Mouse (Mus musculus): ENCODE results near the gene Cnga2. TPM values are rescaled to one million over a fixed set of nuclear protein-coding genes. Genes with fewer than 3 reads are reported as not detected.
"Not testable (repeated sequence)": the region's sequence is repeated elsewhere in the genome, so short reads cannot be mapped to it uniquely, and the experiment has no call there.

Gene Cnga2
- 1 to 10 TPM in 1 of 2 experiments, not detected in 1; 1.1 TPM for total RNA-seq (2021)

DNA sequence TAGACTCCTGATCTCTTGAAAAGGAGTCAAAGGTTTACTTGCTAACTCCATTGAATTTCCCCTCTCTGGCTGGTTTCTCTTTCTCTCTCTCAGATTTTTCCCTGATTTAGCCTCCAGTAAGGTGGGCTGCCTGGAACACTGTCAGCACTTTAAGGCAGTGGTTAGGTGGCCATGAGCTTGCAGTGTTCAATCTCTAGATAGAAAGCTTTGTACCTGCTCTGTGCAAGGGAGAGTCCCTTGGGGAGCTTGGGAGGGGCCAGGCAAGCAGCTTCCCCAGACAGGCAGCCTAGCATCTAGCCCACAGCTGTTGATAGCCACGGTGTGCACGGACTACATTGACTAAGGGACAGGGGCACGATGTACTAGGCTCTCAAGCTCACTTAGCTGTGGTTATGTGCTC lies at the start of gene Cnga2:
Cnga2 (plus strand) TSS at position 301 of the 400 bp plus-strand sequence.
- no peak for DNase-seq (ENCODE audit: low spot score in 2 of 2)
- intact Hi-C loops (cut with DNase I), result no loop called here

- intact Hi-C loops (cut with DNase I), result loop anchor here (1.0 kb wide), 1 partner anchor 298 kb away; no protein-coding TSS in a partner anchor
- DNase-seq (ENCODE audit: low spot score in 2 of 2), result peak; percentile 25 to 32
These were observed 45.0 kb upstream of the Cnga2 start for GRCm38 (mm10) chrX:71946631-71947030.

- no peak for DNase-seq (ENCODE audit: low spot score in 2 of 2)
- intact Hi-C loops (cut with DNase I), result no loop called here
These were observed 33.3 kb upstream of the Cnga2 start for GRCm38 (mm10) chrX:71958366-71958765.

DNA sequence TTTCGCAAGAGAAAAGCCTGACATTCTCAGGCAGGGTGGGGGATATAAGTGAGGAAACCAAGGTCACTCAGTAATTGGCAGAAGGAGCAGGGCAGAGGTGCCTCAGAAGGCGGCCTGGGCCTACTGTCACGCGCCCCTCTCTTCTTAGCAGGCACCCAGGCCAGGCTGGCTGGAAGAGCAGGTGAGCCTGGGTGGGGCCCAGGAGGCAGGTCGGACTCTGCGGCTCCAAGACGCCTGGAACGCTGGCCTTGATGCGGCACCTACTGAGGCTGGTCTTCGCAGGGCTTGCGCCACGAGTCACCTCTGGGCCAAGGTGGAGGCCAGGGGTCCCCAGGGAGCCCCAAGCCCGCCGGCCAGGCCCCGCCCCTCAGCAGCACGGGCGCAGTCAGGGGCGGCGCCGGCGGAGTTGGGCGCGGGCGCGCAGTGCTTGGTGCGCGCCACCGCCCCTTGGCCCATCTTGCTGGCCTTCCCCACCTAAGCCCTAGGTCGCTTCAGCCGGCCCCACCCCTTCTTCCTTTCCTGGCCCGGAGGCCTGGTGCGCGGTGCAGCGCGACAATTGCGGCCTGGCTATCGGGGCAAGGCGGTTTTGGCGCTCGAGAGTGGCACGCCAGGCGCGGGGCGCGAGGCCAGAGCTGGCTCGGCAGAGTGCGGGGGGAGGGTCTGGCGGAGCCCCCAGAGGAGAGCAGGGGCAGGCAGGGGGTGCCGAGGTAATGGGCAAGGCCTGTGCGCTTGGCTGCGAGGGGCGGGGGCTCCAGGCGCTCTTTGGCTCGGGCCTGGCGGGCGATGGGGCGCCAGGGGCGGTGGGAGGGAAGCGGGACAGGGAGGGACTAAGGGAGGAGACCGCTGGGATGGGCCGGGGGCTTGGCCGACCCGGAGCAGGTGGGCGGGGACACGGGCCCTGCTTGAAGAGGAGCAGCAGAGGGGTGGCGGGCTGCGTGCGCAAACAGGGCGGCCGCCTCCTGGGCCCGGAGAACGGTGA lies 29.3 kb upstream of the Cnga2 start, which contains the start of gene Prrg3:
Prrg3 (plus strand) TSS at position 552 of the 979 bp plus-strand sequence.
- intact Hi-C loops (cut with DNase I), result no loop called here
- peak; percentile 19 to 31 for DNase-seq (ENCODE audit: low spot score in 2 of 2)

DNA sequence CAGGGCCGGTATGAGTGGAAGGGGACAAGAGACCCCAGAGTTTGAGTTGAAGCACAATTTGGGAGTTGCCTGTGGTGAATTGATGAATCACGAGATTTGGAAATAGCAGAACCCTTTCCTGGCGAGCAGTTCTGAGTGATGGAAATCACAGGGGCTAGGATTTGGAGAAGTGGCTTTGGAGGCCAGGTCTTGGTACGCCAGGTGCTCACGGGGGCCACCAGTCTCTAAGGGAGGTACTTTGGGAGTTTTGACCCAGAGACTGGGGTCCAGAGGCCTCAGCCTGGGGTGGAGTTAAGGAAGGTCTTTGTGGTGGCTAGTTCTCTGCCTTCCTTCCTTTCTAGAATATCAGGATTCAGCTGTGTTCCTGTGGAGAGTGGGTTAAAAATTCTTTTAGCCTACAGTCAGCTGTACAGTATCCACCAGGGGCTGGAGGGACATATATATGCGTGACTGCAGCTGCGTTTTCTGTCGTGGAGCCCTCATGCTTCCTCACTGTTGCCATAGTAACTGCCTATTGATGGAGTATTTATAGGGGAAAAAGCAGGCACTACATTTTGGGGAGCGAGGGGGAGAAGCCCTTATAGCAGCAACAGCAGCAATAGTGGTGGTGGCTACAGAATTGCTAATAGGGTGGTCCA lies 28.3 kb upstream of the Cnga2 start:
- intact Hi-C loops (cut with DNase I), result no loop called here
- DNase-seq (ENCODE audit: low spot score in 2 of 2), result peak; percentile 16 to 37

DNA sequence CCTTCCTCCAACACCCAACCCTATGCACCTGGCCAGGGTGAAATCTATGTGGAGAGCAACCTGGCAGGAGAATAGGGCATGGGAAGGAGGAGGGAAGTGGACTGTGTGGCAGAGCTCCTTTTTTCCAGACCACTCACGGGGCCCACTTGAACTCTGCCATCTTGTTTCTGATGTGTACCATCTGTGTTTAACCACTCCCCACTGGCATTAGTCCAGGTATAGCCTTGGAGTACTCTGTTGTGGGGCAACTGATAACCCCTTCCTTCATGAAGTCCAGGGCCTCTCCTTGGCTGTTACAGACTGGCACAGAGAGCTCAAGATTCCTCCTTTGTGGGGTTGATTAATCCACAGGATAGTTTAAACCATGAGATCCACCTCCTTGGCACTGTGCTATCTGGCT lies 23.4 kb upstream of the Cnga2 start:
- intact Hi-C loops (cut with DNase I), result loop anchor here (5.0 kb wide), 1 partner anchor 44 kb away; no protein-coding TSS in a partner anchor
- DNase-seq (ENCODE audit: low spot score in 2 of 2), result no peak

DNA sequence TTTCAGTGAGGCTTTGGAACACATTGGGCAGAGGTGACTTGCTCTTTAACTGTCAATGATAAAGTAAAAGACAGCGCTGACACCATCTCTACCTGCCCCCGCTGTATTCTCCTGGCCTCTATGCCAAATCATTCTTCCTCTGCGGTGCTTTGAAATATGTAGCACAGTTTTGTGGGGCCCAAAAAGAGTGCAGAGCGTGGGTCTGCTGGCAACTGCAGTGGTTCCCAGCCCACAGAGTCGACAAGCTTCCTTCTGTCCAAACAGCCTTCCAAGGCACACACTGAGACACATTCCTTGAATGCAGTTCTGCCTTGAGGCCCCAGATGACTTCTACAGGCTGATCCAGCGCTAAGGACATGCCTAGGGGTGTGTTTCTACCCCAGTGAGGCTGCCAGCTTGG lies 22.8 kb upstream of the Cnga2 start:
- intact Hi-C loops (cut with DNase I), result loop anchor here (5.0 kb wide), 1 partner anchor 43 kb away; no protein-coding TSS in a partner anchor
- DNase-seq (ENCODE audit: low spot score in 2 of 2), result peak; percentile 9 to 86

GRCm38 (mm10) chrX:71971325-71971724 lies 20.3 kb upstream of the Cnga2 start:
- intact Hi-C loops (cut with DNase I), result no loop called here
- DNase-seq (ENCODE audit: low spot score in 2 of 2), result no peak

DNA sequence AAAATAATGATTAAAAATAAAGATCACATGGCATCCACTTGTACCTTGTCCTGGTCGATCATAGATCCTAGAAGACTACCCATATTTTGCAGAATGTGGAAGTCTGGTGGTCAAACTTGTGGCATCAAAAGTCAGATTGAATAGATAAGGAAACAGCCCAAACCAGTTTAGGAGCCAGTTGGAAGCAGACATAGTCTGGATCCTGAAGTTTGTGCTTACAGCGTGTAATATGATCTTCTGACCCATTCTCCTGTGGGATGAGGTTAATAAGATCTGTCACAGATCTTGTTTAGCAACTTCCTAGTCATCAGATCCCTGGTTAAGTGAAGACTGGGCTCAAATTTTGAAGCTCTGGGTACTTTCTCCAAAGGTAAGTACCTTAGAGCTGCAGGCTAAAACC lies 19.0 kb upstream of the Cnga2 start, which contains the start of gene Fate1:
Fate1 (plus strand) TSS at position 301 of the 400 bp plus-strand sequence.
- no peak for DNase-seq (ENCODE audit: low spot score in 2 of 2)
- intact Hi-C loops (cut with DNase I), result no loop called here

DNA sequence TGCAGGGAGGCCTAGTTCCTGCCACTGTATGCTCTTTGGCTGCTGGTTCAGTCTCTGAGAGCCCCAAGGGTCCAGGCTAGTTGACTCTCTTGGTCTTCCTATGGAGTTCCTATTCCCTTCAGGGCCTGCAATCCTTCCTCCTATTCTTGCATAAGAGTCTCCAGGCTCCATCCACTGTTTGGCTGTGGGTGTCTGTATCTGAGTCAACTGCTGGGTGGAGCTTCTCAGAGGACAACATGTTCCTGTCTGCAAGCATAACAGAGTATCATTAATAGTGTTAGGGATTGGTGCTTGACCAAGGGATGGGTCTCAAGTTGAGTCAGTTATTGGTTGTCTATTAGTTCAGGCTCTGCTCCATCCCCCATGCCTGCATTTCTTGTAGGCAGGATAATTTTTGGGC lies 14.0 kb upstream of the Cnga2 start:
- intact Hi-C loops (cut with DNase I), result not testable (repeated sequence)

DNA sequence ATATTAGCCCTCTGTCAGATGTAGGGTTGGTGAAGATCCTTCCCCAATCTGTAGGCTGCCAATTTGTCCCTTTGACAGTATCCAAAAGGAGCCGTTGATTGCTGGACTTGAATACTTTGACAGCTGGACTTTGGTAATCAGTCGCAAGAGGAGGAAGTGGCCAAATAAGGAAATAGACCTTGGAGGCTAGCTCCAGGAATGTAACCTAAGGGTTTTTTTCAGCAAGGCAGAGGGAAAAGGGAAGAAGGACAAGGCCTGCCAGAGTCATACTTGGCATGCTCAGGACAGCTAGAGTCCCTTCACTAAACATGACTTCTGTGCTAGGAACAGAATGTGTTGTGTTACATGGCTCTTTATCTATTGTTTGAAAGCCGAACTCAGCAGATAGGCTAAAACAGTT lies 11.2 kb upstream of the Cnga2 start:
- no peak for DNase-seq (ENCODE audit: low spot score in 2 of 2)
- intact Hi-C loops (cut with DNase I), result no loop called here

More for the DNA sequence above, 14.0 kb upstream of the Cnga2 start:
- not testable (repeated sequence) for DNase-seq (ENCODE audit: low spot score in 2 of 2)

DNA sequence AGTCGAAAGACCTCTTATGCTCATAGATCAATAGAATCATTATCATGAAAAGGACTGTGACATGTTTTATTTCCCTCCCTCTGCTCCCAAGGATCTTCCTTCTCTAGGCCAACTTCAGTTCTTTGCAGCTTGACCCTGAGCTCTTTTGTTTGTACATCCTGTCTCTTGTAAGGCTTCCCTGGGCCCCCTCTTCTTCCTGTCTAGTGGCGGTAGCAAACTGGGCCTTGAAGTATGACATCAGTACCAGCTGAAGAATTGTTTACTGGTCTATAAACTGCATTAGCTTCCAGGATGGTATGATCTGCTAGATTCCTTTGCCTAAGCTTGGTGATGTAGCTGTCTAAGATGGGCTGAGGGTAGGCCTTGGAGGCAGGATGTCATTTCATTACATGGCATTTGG lies 10.3 kb upstream of the Cnga2 start:
- DNase-seq (ENCODE audit: low spot score in 2 of 2), result no peak
- intact Hi-C loops (cut with DNase I), result no loop called here

- no peak for DNase-seq (ENCODE audit: low spot score in 2 of 2)
- intact Hi-C loops (cut with DNase I), result no loop called here
These were observed 8.4 kb upstream of the Cnga2 start for GRCm38 (mm10) chrX:71983205-71983604.

DNA sequence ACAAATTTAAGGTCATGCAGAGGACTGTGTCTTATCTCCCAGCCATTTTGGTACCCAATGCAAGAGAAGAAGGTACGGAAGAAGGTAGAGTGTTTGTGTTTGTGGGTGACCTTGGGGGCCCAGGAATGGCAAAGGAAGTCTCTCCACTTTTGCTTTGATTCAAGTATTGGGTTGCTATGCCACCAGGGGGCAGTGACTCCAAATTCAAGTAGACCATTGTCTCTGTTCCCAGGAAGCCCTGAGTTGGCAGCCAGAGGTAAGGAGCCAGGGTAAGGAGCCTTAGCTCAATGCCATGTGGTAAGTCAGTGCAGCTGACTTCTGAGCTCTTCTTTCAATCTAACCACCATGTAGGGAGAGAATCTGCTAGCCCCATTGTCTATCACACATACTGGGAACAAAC lies 7.9 kb upstream of the Cnga2 start:
- DNase-seq (ENCODE audit: low spot score in 2 of 2), result no peak
- intact Hi-C loops (cut with DNase I), result no loop called here

DNA sequence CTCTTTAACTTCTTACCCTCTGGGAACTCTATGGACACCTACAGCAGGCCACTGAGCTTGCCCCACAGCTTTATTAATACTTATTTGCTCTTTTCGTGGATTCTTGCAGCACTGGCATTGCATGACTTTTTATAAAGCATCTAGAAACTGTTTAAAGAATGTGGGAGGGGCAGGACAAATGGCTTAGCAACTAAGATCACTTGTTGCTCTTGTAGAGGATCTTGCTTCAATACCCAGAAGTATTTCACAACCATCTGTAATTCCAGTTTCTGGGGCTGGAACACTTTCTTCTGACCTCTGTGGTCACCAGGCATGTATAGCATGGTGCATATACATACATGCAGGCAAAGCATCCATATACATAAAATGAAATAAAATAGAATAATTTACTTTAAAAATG lies 4.3 kb downstream of the Cnga2 start:
- DNase-seq (ENCODE audit: low spot score in 2 of 2), result no peak
- intact Hi-C loops (cut with DNase I), result no loop called here

- intact Hi-C loops (cut with DNase I), result loop anchor here (5.0 kb wide), 2 partner anchors 43 to 892 kb away; no protein-coding TSS in a partner anchor
- DNase-seq (ENCODE audit: low spot score in 2 of 2), result no peak
These were observed 18.3 kb downstream of the Cnga2 start for GRCm38 (mm10) chrX:72009930-72010329.

GRCm38 (mm10) chrX:72012236-72012635 lies 20.6 kb downstream of the Cnga2 start:
- DNase-seq (ENCODE audit: low spot score in 2 of 2), result peak; percentile 36 to 81
- intact Hi-C loops (cut with DNase I), result loop anchor here (2.0 to 5.0 kb wide), 3 partner anchors 45 to 890 kb away; no protein-coding TSS in a partner anchor

GRCm38 (mm10) chrX:72012804-72013203 lies 21.2 kb downstream of the Cnga2 start:
- intact Hi-C loops (cut with DNase I), result loop anchor here (2.0 to 5.0 kb wide), 3 partner anchors 46 to 889 kb away; no protein-coding TSS in a partner anchor

DNA sequence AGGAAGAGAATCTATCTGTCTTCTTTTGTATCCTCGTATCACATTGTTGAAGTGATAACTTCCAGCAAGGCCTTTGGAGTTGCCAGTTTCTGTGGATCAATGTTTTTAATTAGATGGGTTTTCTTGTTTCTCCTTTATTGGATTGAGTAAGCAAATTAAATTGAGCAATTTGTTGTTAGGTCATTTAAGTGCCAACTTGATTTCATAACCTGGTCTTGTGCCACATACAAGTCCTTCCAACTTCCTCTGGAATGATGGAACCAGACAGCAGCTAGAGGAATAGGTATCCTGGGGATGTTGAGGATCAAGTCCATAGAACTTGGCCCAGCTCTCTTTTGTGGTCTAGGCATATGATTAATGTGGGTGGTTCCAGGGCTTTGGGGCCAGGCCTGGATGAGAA lies 30.6 kb downstream of the Cnga2 start:
- no peak for DNase-seq (ENCODE audit: low spot score in 2 of 2)
- intact Hi-C loops (cut with DNase I), result no loop called here

More at GRCm38 (mm10) chrX:72012804-72013203, 21.2 kb downstream of the Cnga2 start:
- DNase-seq (ENCODE audit: low spot score in 2 of 2), result peak; percentile 10 to 38

Data from left cerebral cortex, postnatal 25 days (tissue).